Mouse (Mus musculus) G1E (cell line): ENCODE data around the gene Ccl11. TPM values are rescaled to one million over a fixed set of nuclear protein-coding genes. Genes with fewer than 3 reads are reported as not detected.

Experiments
- ATAC-seq: 2 replicates; pipeline ENCODE4 v1.8.0; 2016; ENCODE audit warnings: mild to moderate bottlenecking; ENCODE audit not compliant: insufficient number of reproducible peaks, poor library complexity, low FRiP score, severe bottlenecking; ENCODE audit errors: extremely low read depth
- DNase-seq: peaks from one replicate; pipeline ENCODE4 v3.0.0; 2012; ENCODE audit warnings: low spot score
- H3K27me3 ChIP-seq: 2 replicates; pipeline ENCODE4 v1.6.1; 2012; ENCODE audit warnings: mild to moderate bottlenecking, low read length, inconsistent platforms; ENCODE audit not compliant: insufficient read depth
- H3K36me3 ChIP-seq: replicated peaks from 2 replicates; pipeline ENCODE3; 2012; ENCODE audit warnings: mild to moderate bottlenecking, inconsistent platforms
- H3K4me1 ChIP-seq: 2 replicates; pipeline ENCODE4 v1.6.1; 2012; ENCODE audit warnings: low read depth, low read length, inconsistent platforms, mixed read lengths; ENCODE audit not compliant: insufficient read depth
- H3K4me3 ChIP-seq: 2 replicates; pipeline ENCODE4 v1.5.1; 2012; ENCODE audit warnings: low read depth, mild to moderate bottlenecking, inconsistent platforms, low read length, moderate library complexity, mixed read lengths
- H3K9me3 ChIP-seq: replicated peaks from 2 replicates; pipeline ENCODE4 v1.6.1; 2012; ENCODE audit warnings: inconsistent platforms
- CTCF ChIP-seq: IDR thresholded peaks from 2 replicates; pipeline ENCODE4 v1.5.1; 2012; ENCODE audit warnings: low read depth, low read length, inconsistent platforms, mixed read lengths
- GATA1 ChIP-seq: IDR thresholded peaks from 2 replicates; pipeline ENCODE4 v1.6.1; 2012; ENCODE audit warnings: borderline replicate concordance, low read length, inconsistent platforms, mixed read lengths
- GATA2 ChIP-seq: IDR thresholded peaks from 2 replicates; pipeline ENCODE4 v1.6.1; 2012; ENCODE audit warnings: low read depth, low read length, inconsistent platforms, borderline replicate concordance
- POLR2AphosphoS5 ChIP-seq: IDR thresholded peaks from 2 replicates; pipeline ENCODE4 v1.6.1; 2012; ENCODE audit warnings: low read depth, low read length, inconsistent platforms; ENCODE audit not compliant: insufficient replicate concordance
- TAL1 ChIP-seq: conservative IDR thresholded peaks from 2 replicates; pipeline ENCODE4 v1.6.1; 2012; ENCODE audit warnings: low read depth, low read length, inconsistent platforms, mixed read lengths
- polyA plus RNA-seq: library from polyadenylated mRNA; stranded (reverse); fragments of >175 nt; gene quantifications from 2 replicates; pipeline ENCODE4 v1.2.3, GENCODE M21; 2012
- total RNA-seq, 2 experiments: library from RNA; stranded (forward) in 1 of 2; stranded (reverse) in 1 of 2; fragments of 200-1000 nt in 1 of 2; fragments of >200 nt in 1 of 2; fragmentation: Nextera tagmentation in 1 of 2; gene quantifications; 2 replicates each; pipeline ENCODE4 v1.2.3; 2014 to 2017

Ccl11 gene
- total and polyA plus RNA-seq, 3 experiments, result not detected

DNA sequence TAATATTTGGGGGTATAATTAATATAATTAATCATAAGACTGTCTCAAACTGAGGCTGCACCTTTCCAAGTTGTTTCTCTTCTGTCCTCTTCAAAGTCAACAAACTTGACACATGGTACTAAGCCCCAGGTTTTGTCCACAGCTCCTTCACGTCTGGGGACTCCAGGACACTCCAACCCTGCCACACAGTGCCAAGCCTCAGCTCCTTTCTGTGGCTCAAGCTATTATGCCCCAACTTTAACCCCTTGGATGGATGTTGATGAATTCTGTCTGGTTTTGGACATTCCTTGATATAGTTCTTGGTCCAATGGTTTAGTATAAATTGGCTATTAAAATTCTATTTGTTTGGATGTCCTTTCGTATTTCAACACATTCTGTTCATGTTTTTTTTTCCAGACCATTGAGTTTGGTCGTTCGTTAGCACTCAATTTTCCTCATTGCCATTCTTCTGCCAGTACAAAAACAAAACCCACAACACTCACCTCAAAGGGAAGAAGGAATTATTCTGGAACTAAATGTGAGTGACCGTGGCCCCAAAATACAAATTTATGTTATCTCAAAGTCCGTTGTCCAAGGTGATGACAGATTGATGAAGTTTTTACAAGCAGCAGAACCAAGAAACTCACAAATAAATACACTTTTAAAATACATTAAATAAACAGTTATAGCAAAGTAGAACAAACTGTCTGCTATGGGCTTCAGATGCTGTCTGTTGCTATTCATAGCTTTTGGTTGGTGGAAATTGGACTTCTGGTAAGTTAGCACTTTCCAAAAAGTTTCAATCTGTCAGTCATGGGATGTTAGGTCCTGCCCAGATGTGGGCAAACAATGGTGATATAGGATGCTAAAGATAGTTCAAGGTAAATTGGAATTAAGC, 53.0 kb downstream of the Ccl11 start:
- no peak for DNase-seq
- peaks cover 22% of the 10 kb centered on the region for H3K9me3 ChIP-seq
- H3K4me3 ChIP-seq, result no peak overlapping the region
- no peak for ATAC-seq
- no peaks in the 10 kb centered on the region for H3K27me3 ChIP-seq
- H3K4me1 ChIP-seq, result no peaks in the 10 kb centered on the region
- no peaks in the 10 kb centered on the region for H3K36me3 ChIP-seq
- TF ChIP-seq CTCF, result no peak
- TF ChIP-seq TAL1, result no peak
- TF ChIP-seq GATA1, result no peak
- TF ChIP-seq POLR2AphosphoS5, result no peak
- no peak for TF ChIP-seq GATA2

Other genes starting within 250 kb of the Ccl11 start
- gene 5530401A14Rik, start 197.2 kb upstream of the Ccl11 start, total RNA-seq (2014; fragmentation: Nextera tagmentation), result 0.23 and 0.34 TPM in 2 replicates
- 0.05 TPM in 1 of 2 replicates, not detected in the other for gene 5530401A14Rik, start 197.2 kb upstream of the Ccl11 start, total RNA-seq (2017)
- not detected in 2 replicates for gene 5530401A14Rik, start 197.2 kb upstream of the Ccl11 start, polyA plus RNA-seq
- gene Asic2, start 89.4 kb upstream of the Ccl11 start, total RNA-seq (2014; fragmentation: Nextera tagmentation), result not detected in 2 replicates
- 0.12 and 0.16 TPM in 2 replicates for gene Asic2, start 89.4 kb upstream of the Ccl11 start, total RNA-seq (2017)
- not detected in 2 replicates for gene Asic2, start 89.4 kb upstream of the Ccl11 start, polyA plus RNA-seq
- gene Ccl2, start 22.3 kb upstream of the Ccl11 start, total RNA-seq (2014; fragmentation: Nextera tagmentation), result not detected in 2 replicates
- gene Ccl2, start 22.3 kb upstream of the Ccl11 start, total RNA-seq (2017), result not detected in 2 replicates
- not detected in 2 replicates for gene Ccl2, start 22.3 kb upstream of the Ccl11 start, polyA plus RNA-seq
- not detected in 2 replicates for gene Gm17268, start 19.3 kb upstream of the Ccl11 start, total RNA-seq (2014; fragmentation: Nextera tagmentation)
- not detected in 2 replicates for gene Gm17268, start 19.3 kb upstream of the Ccl11 start, total RNA-seq (2017)
- not detected in 2 replicates for gene Gm17268, start 19.3 kb upstream of the Ccl11 start, polyA plus RNA-seq
- gene Ccl7, start 12.1 kb upstream of the Ccl11 start, total RNA-seq (2014; fragmentation: Nextera tagmentation), result not detected in 2 replicates
- gene Ccl7, start 12.1 kb upstream of the Ccl11 start, total RNA-seq (2017), result not detected in 2 replicates
- gene Ccl7, start 12.1 kb upstream of the Ccl11 start, polyA plus RNA-seq, result not detected in 2 replicates
- not detected in 2 replicates for gene Ccl12, start 44.0 kb downstream of the Ccl11 start, total RNA-seq (2014; fragmentation: Nextera tagmentation)
- gene Ccl12, start 44.0 kb downstream of the Ccl11 start, total RNA-seq (2017), result not detected in 2 replicates
- not detected in 2 replicates for gene Ccl12, start 44.0 kb downstream of the Ccl11 start, polyA plus RNA-seq
- gene Ccl8, start 57.4 kb downstream of the Ccl11 start, total RNA-seq (2014; fragmentation: Nextera tagmentation), result not detected in 2 replicates
- not detected in 2 replicates for gene Ccl8, start 57.4 kb downstream of the Ccl11 start, total RNA-seq (2017)
- gene Ccl8, start 57.4 kb downstream of the Ccl11 start, polyA plus RNA-seq, result not detected in 2 replicates
- not detected in 2 replicates for gene Ccl1, start 247.9 kb downstream of the Ccl11 start, total RNA-seq (2014; fragmentation: Nextera tagmentation)
- 0.05 TPM in 1 of 2 replicates, not detected in the other for gene Ccl1, start 247.9 kb downstream of the Ccl11 start, total RNA-seq (2017)
- gene Ccl1, start 247.9 kb downstream of the Ccl11 start, polyA plus RNA-seq, result not detected in 2 replicates